Mouse (Mus musculus) liver, embryonic 15.5 days (tissue): ENCODE measurements at regions not wholly inside any gene's neighbourhood (a gene's known extent, or its start where the extent isn't known, plus 50 kb on each side); places are given as distances from the start of the nearest gene placed in this dataset.

Experiments used
- ATAC-seq: fragments of 200-750 bp; cut with Nextera tagmentation; 2 replicates; pipeline ENCODE4 v1.8.0; 2017; ENCODE audit warnings: moderate number of reproducible peaks, mild to moderate bottlenecking, moderate library complexity; ENCODE audit not compliant: insufficient read depth
- H3K27ac ChIP-seq: fragments of 300-500 bp; sonication (generic); replicated peaks from 2 replicates; pipeline ENCODE4 v1.5.1; 2015; ENCODE audit warnings: mild to moderate bottlenecking, inconsistent platforms
- H3K27me3 ChIP-seq: fragments of 300-500 bp; sonication (generic); 2 replicates; pipeline ENCODE4 v1.6.1; 2015; ENCODE audit warnings: mild to moderate bottlenecking, inconsistent platforms
- H3K36me3 ChIP-seq: fragments of 300-500 bp; sonication (generic); replicated peaks from 2 replicates; pipeline ENCODE4 v1.6.1; 2015; ENCODE audit warnings: moderate library complexity, mild to moderate bottlenecking, inconsistent platforms
- H3K4me1 ChIP-seq: fragments of 300-500 bp; sonication (generic); replicated peaks from 2 replicates; pipeline ENCODE4 v1.6.1; 2015; ENCODE audit warnings: inconsistent platforms
- H3K4me2 ChIP-seq: fragments of 300-500 bp; sonication (generic); 2 replicates; pipeline ENCODE4 v1.6.1; 2015; ENCODE audit warnings: moderate library complexity, mild to moderate bottlenecking, inconsistent platforms
- H3K4me3 ChIP-seq: fragments of 300-500 bp; sonication (generic); replicated peaks from 2 replicates; pipeline ENCODE4 v1.5.1; 2015; ENCODE audit warnings: mild to moderate bottlenecking, inconsistent platforms
- H3K9ac ChIP-seq: fragments of 300-500 bp; sonication (generic); 2 replicates; pipeline ENCODE4 v1.6.1; 2015; ENCODE audit warnings: moderate library complexity, mild to moderate bottlenecking, inconsistent platforms
- H3K9me3 ChIP-seq: fragments of 300-500 bp; sonication (generic); replicated peaks from 2 replicates; pipeline ENCODE4 v1.6.1; 2016; ENCODE audit warnings: inconsistent platforms
- WGBS: fragments of 180-500 bp; shearing (Covaris S2); methylation state at CpG from one replicate; pipeline ENCODE4 v1.1.7; 2015; ENCODE audit warnings: mixed read lengths; ENCODE audit not compliant: insufficient replicate concordance; 5-methylcytosine and 5-hydroxymethylcytosine counted together

GRCm38 (mm10) chr12:109922111-109922510, 322.0 kb upstream of the Rtl1 start:
- no peaks in the 10 kb centered on the region for H3K27me3 ChIP-seq
- no peak overlapping the region for H3K4me2 ChIP-seq
- ATAC-seq, result no peak
- no peak overlapping the region for H3K9ac ChIP-seq
- H3K27ac ChIP-seq, result no peak overlapping the region
- H3K4me3 ChIP-seq, result no peak overlapping the region
- WGBS, result 66% methylated on average over 10 of the region's 10 CpGs
- no peaks in the 10 kb centered on the region for H3K9me3 ChIP-seq
- no peaks in the 10 kb centered on the region for H3K4me1 ChIP-seq
- no peaks in the 10 kb centered on the region for H3K36me3 ChIP-seq

DNA sequence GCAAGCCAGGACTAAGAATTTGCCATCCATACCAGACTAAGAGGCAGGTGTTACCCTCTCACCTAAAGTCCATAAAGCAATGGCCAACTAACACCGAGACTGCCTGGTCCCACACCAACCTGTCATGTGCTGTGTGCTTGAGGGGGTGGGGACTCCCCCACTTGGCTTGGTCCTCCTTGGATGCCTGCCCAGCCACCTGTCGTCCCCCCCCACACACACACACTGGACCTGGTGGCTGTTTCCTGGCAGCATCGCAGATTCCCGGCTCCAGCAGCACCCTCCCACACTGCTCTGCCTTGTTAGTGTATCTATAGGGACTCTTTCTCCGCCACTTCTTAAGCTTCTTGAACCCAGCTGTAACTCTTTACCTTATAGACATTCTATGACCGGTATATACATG, 325.7 kb upstream of the Rtl1 start:
- Histone ChIP-seq H3K4me2 (no peak overlapping the region), H3K27me3 (no peaks in the 10 kb centered on the region), H3K27ac (no peak overlapping the region), H3K9me3 (no peaks in the 10 kb centered on the region), H3K36me3 (no peaks in the 10 kb centered on the region), H3K9ac (no peak overlapping the region), H3K4me1 (no peaks in the 10 kb centered on the region), H3K4me3 (no peak overlapping the region)
- ATAC-seq, result no peak
- WGBS, result 63% methylated on average over 6 of the region's 6 CpGs

DNA sequence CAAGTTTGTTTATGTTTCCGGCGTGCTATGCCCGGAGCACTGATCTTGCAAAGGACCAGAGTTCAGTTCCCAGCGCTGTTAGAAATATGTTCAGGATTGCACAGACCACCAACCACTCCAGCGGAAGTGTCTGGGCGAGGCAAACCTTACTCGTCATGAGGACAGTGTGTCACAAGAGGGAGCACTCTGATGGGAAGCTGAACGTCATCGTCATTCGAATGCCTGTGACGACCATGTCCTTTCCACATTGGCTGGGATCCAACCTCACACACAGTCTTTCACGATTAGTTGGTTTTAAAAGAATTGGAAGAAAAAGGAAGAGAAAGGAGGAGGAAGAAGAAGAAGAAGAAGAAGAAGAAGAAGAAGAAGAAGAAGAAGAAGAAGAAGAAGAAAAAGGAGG, 326.5 kb upstream of the Rtl1 start:
- no peak overlapping the region for H3K4me3 ChIP-seq
- WGBS, result 40% methylated on average over 12 of the region's 12 CpGs
- no peaks in the 10 kb centered on the region for H3K36me3 ChIP-seq
- H3K9ac ChIP-seq, result no peak overlapping the region
- no peak overlapping the region for H3K27ac ChIP-seq
- H3K4me1 ChIP-seq, result no peaks in the 10 kb centered on the region
- H3K27me3 ChIP-seq, result no peaks in the 10 kb centered on the region
- H3K4me2 ChIP-seq, result no peak overlapping the region
- no peak for ATAC-seq
- H3K9me3 ChIP-seq, result no peaks in the 10 kb centered on the region

DNA sequence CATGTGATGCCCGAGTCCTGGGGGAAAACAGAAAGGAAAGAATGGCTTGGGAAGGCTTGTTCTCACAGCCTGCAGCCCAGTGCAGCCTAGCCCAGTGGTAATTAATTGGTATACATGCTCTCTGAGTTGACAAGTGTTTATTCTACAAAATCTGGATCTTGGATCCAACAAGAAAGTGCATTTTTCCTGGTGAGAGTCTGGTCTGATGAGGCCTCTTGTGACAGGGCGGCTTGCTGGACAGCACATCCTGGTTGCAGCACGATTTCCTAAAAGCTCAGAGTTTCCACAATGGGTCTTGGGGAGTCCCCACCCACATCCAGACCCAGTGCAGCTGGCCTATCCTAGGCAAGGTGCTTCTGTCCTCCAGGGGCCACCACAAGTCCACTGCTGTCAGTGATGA, 332.7 kb upstream of the Dio3 start:
- Histone ChIP-seq H3K4me1 (peaks cover 9% of the 10 kb centered on the region; the same call in 1 of the 2 replicates), H3K4me3 (no peak overlapping the region), H3K27ac (no peak overlapping the region), H3K4me2 (no peak overlapping the region), H3K9me3 (no peaks in the 10 kb centered on the region), H3K9ac (no peak overlapping the region), H3K36me3 (no peaks in the 10 kb centered on the region), H3K27me3 (no peaks in the 10 kb centered on the region)
- ATAC-seq, result no peak
- 64% methylated on average over 3 of the region's 3 CpGs for WGBS

GRCm38 (mm10) chr12:109946936-109947335, 331.9 kb upstream of the Dio3 start:
- Histone ChIP-seq H3K27ac (no peak overlapping the region), H3K4me3 (no peak overlapping the region), H3K27me3 (no peaks in the 10 kb centered on the region), H3K4me1 (peaks cover 13% of the 10 kb centered on the region; the same call in 1 of the 2 replicates), H3K36me3 (no peaks in the 10 kb centered on the region), H3K4me2 (no peak overlapping the region), H3K9ac (no peak overlapping the region), H3K9me3 (no peaks in the 10 kb centered on the region)
- no peak for ATAC-seq
- WGBS, result 50% methylated on average over 1 of the region's 1 CpGs

GRCm38 (mm10) chr12:109947886-109948433, 330.9 kb upstream of the Dio3 start:
- H3K27ac ChIP-seq, result no peak overlapping the region

GRCm38 (mm10) chr12:109948434-109948984, 330.4 kb upstream of the Dio3 start:
- H3K9ac ChIP-seq, result no peak overlapping the region
- 53% methylated on average over 16 of the region's 16 CpGs for WGBS
- no peaks in the 10 kb centered on the region for H3K9me3 ChIP-seq
- H3K4me3 ChIP-seq, result no peak overlapping the region
- no peaks in the 10 kb centered on the region for H3K36me3 ChIP-seq
- peaks cover 18% of the 10 kb centered on the region; the same call in 1 of the 2 replicates for H3K4me1 ChIP-seq
- H3K4me2 ChIP-seq, result no peak overlapping the region
- no peaks in the 10 kb centered on the region for H3K27me3 ChIP-seq
- H3K27ac ChIP-seq, result no peak overlapping the region
- ATAC-seq, result no peak

More at GRCm38 (mm10) chr12:109947886-109948433, 330.9 kb upstream of the Dio3 start:
- H3K4me1 ChIP-seq, result peaks cover 18% of the 10 kb centered on the region; the same call in 1 of the 2 replicates
- no peak for ATAC-seq
- H3K4me2 ChIP-seq, result no peak overlapping the region
- WGBS, result 50% methylated on average over 7 of the region's 7 CpGs
- H3K27me3 ChIP-seq, result no peaks in the 10 kb centered on the region
- H3K9ac ChIP-seq, result no peak overlapping the region
- no peaks in the 10 kb centered on the region for H3K36me3 ChIP-seq
- no peaks in the 10 kb centered on the region for H3K9me3 ChIP-seq
- H3K4me3 ChIP-seq, result no peak overlapping the region

DNA sequence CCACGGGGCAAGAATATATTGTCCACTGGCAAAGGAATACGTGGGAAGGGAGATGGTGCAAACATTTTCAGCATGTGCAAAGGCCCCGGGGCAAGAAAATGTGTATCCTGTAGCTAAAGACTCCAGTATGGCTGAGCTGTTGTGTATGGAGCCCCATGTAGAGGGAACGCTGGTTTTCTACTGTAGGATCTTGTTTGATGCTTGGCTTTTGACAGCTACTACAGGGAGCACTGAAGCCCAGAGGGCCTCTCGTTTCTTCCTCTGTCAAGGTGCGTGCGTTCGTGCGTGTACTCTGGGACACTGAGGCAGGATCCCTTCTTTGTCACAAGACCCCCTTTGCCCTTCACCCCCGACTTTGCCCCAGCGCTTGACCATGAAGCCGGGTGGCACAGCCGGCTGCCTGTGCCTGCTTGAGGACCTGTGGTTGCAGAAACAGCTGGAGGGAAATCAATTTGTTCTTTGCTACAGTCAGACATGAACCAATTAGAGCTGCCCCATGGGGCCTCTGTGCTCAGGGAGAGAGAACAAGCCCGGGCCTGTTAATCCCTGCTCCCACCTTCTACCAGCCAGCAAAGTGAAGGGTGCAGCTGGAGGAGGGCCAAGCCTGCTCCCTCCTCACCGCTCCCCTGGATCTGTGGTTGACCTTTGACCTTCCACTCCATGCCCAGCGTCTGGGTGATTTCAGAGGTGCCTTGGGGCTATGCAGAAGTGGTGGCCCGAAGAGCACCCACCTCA, 329.5 kb upstream of the Dio3 start:
- no peaks in the 10 kb centered on the region for H3K36me3 ChIP-seq
- H3K4me2 ChIP-seq, result no peak overlapping the region
- H3K9me3 ChIP-seq, result no peaks in the 10 kb centered on the region
- no peak overlapping the region for H3K9ac ChIP-seq
- no peak overlapping the region for H3K4me3 ChIP-seq
- no peak overlapping the region for H3K27ac ChIP-seq
- no peaks in the 10 kb centered on the region for H3K27me3 ChIP-seq
- no peak for ATAC-seq
- peaks cover 18% of the 10 kb centered on the region; the same call in 1 of the 2 replicates for H3K4me1 ChIP-seq
- WGBS, result 72% methylated on average over 17 of the region's 17 CpGs

GRCm38 (mm10) chr12:109950632-109951031, 328.2 kb upstream of the Dio3 start:
- H3K27me3 ChIP-seq, result no peaks in the 10 kb centered on the region
- 49% methylated on average over 6 of the region's 6 CpGs for WGBS
- ATAC-seq, result no peak
- H3K4me1 ChIP-seq, result peaks cover 18% of the 10 kb centered on the region; the same call in 1 of the 2 replicates
- H3K9me3 ChIP-seq, result no peaks in the 10 kb centered on the region
- no peaks in the 10 kb centered on the region for H3K36me3 ChIP-seq
- no peak overlapping the region for H3K4me3 ChIP-seq
- no peak overlapping the region for H3K27ac ChIP-seq
- no peak overlapping the region for H3K9ac ChIP-seq
- H3K4me2 ChIP-seq, result no peak overlapping the region

DNA sequence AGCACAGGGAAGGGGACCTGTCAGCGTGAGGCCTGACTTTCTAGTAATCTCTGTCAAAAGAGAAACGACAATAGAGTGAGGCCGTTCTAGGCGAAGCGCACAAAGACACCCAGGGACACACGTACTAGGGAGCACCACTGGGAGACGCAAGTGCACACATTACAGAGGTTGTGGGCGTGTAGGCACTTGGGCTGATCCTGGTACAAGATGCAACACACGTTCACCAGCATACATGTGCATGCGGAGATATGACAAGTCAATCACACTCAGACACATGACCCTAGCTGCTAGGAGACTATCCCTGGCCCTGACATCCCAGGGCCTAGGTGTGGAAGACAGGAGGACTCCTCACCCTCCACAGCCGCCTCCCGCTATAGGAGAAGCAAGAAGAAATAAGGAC, 327.4 kb upstream of the Dio3 start:
- Histone ChIP-seq H3K4me2 (no peak overlapping the region), H3K4me1 (peaks cover 18% of the 10 kb centered on the region; the same call in 1 of the 2 replicates), H3K4me3 (no peak overlapping the region), H3K27ac (no peak overlapping the region; the same call in 1 of the 2 replicates), H3K9ac (no peak overlapping the region), H3K9me3 (no peaks in the 10 kb centered on the region), H3K27me3 (no peaks in the 10 kb centered on the region), H3K36me3 (no peaks in the 10 kb centered on the region)
- 68% methylated on average over 12 of the region's 12 CpGs for WGBS
- peak; percentile 63 for ATAC-seq

GRCm38 (mm10) chr12:109951884-109952456, 326.9 kb upstream of the Dio3 start:
- Histone ChIP-seq H3K9me3 (no peaks in the 10 kb centered on the region), H3K4me1 (peaks cover 18% of the 10 kb centered on the region; the same call in 1 of the 2 replicates), H3K36me3 (no peaks in the 10 kb centered on the region), H3K4me3 (no peak overlapping the region), H3K27me3 (no peaks in the 10 kb centered on the region), H3K9ac (no peak overlapping the region), H3K27ac (peak overlapping the region; percentile 48), H3K4me2 (no peak overlapping the region)
- ATAC-seq, result peak; percentile 80
- WGBS, result 46% methylated on average over 10 of the region's 10 CpGs
